Mouse (Mus musculus) kidney, adult 18-20 months (tissue): ENCODE results near the gene Slc22a13.

ENCODE experiments used
- DNase-seq: peaks from one replicate; pipeline ENCODE4 v3.0.0; 2021

Gene Slc22a13

GRCm38 (mm10) chr9:119199151-119199861 lies 9.6 kb downstream of the Slc22a13 start:
- DNase-seq: peak; percentile 51

GRCm38 (mm10) chr9:119192202-119192990 lies 16.5 kb downstream of the Slc22a13 start:
- peak; percentile 84 for DNase-seq

- DNase-seq: peak; percentile 61
Measured at GRCm38 (mm10) chr9:119181241-119181728, 27.6 kb downstream of the Slc22a13 start.

- DNase-seq: no peak
Measured at GRCm38 (mm10) chr9:119179292-119179691, 29.6 kb downstream of the Slc22a13 start.

- DNase-seq: no peak
Measured at GRCm38 (mm10) chr9:119167608-119168007, 41.3 kb downstream of the Slc22a13 start.

- peak; percentile 62 for DNase-seq
Measured at GRCm38 (mm10) chr9:119165548-119165947, 43.4 kb downstream of the Slc22a13 start.

- DNase-seq: peak; percentile 56
Measured at GRCm38 (mm10) chr9:119164743-119165142, 44.2 kb downstream of the Slc22a13 start.

- peak; percentile 84 for DNase-seq
Measured at GRCm38 (mm10) chr9:119160689-119161088, 48.2 kb downstream of the Slc22a13 start.

GRCm38 (mm10) chr9:119158861-119159260 lies 50.0 kb downstream of the Slc22a13 start, which contains the start of gene Gm47289:
Gene Gm47289 (plus strand): TSS chr9:119159161.
- no peak for DNase-seq

- peak; percentile 92 for DNase-seq
Measured at GRCm38 (mm10) chr9:119156278-119157201, 52.4 kb downstream of the Slc22a13 start, which contains the start of gene Acaa1b. Gene Acaa1b (minus strand): TSS chr9:119157093.

GRCm38 (mm10) chr9:119155826-119156225 lies 53.1 kb downstream of the Slc22a13 start:
- peak; percentile 49 for DNase-seq

GRCm38 (mm10) chr9:119155416-119155815 lies 53.5 kb downstream of the Slc22a13 start:
- DNase-seq: peak; percentile 81

GRCm38 (mm10) chr9:119151751-119152150 lies 57.1 kb downstream of the Slc22a13 start:
- no peak for DNase-seq

- DNase-seq: peak; percentile 49
Measured at GRCm38 (mm10) chr9:119149601-119150000, 59.3 kb downstream of the Slc22a13 start.

GRCm38 (mm10) chr9:119146098-119146770 lies 62.7 kb downstream of the Slc22a13 start:
- DNase-seq: no peak

- no peak for DNase-seq
Measured at GRCm38 (mm10) chr9:119145638-119146037, 63.3 kb downstream of the Slc22a13 start.

- DNase-seq: no peak
Measured at GRCm38 (mm10) chr9:119145137-119145536, 63.8 kb downstream of the Slc22a13 start.

- no peak for DNase-seq
Measured at GRCm38 (mm10) chr9:119144696-119145095, 64.2 kb downstream of the Slc22a13 start.

- DNase-seq: no peak
Measured at GRCm38 (mm10) chr9:119143372-119143771, 65.5 kb downstream of the Slc22a13 start.
